Mouse (Mus musculus) cortical plate, adult 2 months (tissue): ENCODE data around the gene Uqcc2.

Source experiments
- CTCF ChIP-seq: fragments of 200-500 bp; IDR thresholded peaks from 2 replicates; pipeline ENCODE4 v1.5.1; 2011; ENCODE audit warnings: mild to moderate bottlenecking, control low read depth, low read length; ENCODE audit not compliant: insufficient read depth; ENCODE audit errors: extremely low read depth
- POLR2A ChIP-seq: fragments of 200-500 bp; IDR thresholded peaks from 2 replicates; pipeline ENCODE4 v1.6.1; 2011; ENCODE audit warnings: mild to moderate bottlenecking, low read length, control low read depth; ENCODE audit not compliant: insufficient read depth; ENCODE audit errors: extremely low read depth

DNA sequence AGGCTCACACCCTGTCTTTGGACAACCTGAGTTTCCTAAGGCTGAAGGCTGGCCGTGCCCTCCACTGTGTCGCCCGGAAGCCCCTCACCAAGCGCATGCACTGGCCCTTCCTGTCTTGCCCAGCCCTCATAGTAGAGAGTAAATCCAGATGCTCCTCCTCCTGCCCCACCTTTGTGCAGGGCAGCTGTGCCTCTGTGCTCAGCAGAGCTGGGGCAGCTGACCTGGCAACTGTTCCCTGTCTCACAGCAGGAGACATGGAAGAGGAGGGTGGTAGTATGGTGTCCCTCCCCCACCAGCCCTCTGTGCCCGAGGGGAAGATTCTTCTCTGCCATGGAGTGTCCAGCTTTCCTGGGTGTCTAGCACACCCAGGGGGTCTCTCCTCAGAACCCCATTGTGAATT is 32.0 kb downstream of the Uqcc2 start:
- TF ChIP-seq POLR2A (no peak), CTCF (no peak)
